Mouse (Mus musculus) E14TG2a.4 (cell line): ENCODE results near the gene Dmgdh.

Source experiments
- H3K27me3 ChIP-seq: 2 replicates; pipeline ENCODE4 v1.6.1; 2014; ENCODE audit warnings: low read length, control low read depth; ENCODE audit not compliant: insufficient read depth
- H3K36me3 ChIP-seq: 2 replicates; pipeline ENCODE4 v1.6.1; 2014; ENCODE audit warnings: low read length, control low read depth; ENCODE audit not compliant: insufficient read depth
- H3K4me1 ChIP-seq: replicated peaks from 2 replicates; pipeline ENCODE4 v1.6.1; 2014; ENCODE audit warnings: low read depth, low read length, control low read depth
- H3K4me3 ChIP-seq: replicated peaks from 2 replicates; pipeline ENCODE4 v1.5.1; 2014; ENCODE audit warnings: mild to moderate bottlenecking, low read length
- H3K9me3 ChIP-seq: 2 replicates; pipeline ENCODE4 v1.6.1; 2014; ENCODE audit warnings: low read length, control low read depth
- CTCF ChIP-seq: conservative IDR thresholded peaks from 2 replicates; pipeline ENCODE4 v1.5.1; 2014; ENCODE audit warnings: low read length
- NANOG ChIP-seq: IDR thresholded peaks from 2 replicates; pipeline ENCODE4 v1.6.1; 2014; ENCODE audit warnings: borderline replicate concordance, low read length, mixed read lengths
- POU5F1 ChIP-seq: IDR thresholded peaks from 2 replicates; pipeline ENCODE4 v1.6.1; 2014; ENCODE audit warnings: low read length, borderline replicate concordance

Dmgdh gene

DNA sequence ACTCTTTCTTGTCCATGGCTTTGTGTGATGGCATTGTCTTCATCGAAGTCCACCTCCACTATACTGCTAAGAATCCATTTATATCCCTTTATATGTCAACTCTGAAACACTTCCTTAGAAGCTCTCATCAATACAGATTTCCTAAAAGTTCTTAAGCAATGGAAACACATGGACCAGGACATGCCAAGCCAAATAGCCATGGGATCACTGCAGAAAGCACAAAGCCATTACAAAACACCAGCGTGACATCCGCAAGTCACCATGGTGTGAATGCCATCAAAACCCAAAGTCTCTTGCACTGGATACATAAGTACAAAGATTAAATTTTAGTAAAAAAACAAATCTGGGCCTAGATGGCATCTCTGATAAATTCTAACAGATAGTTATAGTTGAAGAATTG is 15.3 kb downstream of the Dmgdh start:
- H3K36me3 ChIP-seq: no peaks in the 10 kb centered on the region
- no peaks in the 10 kb centered on the region for H3K9me3 ChIP-seq
- H3K4me1 ChIP-seq: peaks cover 18% of the 10 kb centered on the region
- TF ChIP-seq NANOG (no peak), CTCF (no peak), POU5F1 (no peak)
- H3K4me3 ChIP-seq: no peak overlapping the region
- H3K27me3 ChIP-seq: peaks cover 6% of the 10 kb centered on the region

- H3K4me1 ChIP-seq: peaks cover 18% of the 10 kb centered on the region
- H3K9me3 ChIP-seq: 0 out of 2 replicates have a peak, but pooled peaks cover 3% of the 10 kb centered on the region
- no peak for TF ChIP-seq POU5F1
- no peak for TF ChIP-seq CTCF
- TF ChIP-seq NANOG: no peak
- H3K4me3 ChIP-seq: no peak overlapping the region
- no peaks in the 10 kb centered on the region for H3K36me3 ChIP-seq
- H3K27me3 ChIP-seq: peaks cover under 1% of the 10 kb centered on the region; the same call in 1 of the 2 replicates
These were observed 16.6 kb downstream of the Dmgdh start for GRCm38 (mm10) chr13:93690821-93691220.

DNA sequence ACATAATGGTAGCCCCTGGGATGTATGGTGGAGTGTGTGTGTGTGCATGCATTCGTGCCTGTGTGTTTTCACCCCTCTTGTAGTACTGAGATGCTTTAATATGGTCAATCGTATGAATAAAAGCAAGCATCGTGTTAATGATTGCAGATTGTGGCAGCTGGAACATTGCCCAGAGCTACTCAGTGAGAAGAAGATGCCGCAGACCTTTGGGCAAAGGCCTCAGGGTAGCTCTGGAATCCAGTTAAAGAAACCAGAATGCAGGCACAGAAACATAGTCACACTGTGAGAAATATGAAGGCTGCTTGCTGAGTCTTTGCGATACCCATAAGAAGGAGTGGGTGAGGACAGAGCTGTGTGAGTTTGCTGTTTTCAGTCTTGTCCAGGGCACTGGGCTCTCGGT is 24.6 kb downstream of the Dmgdh start:
- no peaks in the 10 kb centered on the region for H3K36me3 ChIP-seq
- no peak for TF ChIP-seq CTCF
- TF ChIP-seq POU5F1: no peak
- no peak for TF ChIP-seq NANOG
- no peak overlapping the region for H3K4me3 ChIP-seq
- H3K4me1 ChIP-seq: no peaks in the 10 kb centered on the region
- 0 out of 2 replicates have a peak, but pooled peaks cover 10% of the 10 kb centered on the region for H3K9me3 ChIP-seq
- H3K27me3 ChIP-seq: no peaks in the 10 kb centered on the region

DNA sequence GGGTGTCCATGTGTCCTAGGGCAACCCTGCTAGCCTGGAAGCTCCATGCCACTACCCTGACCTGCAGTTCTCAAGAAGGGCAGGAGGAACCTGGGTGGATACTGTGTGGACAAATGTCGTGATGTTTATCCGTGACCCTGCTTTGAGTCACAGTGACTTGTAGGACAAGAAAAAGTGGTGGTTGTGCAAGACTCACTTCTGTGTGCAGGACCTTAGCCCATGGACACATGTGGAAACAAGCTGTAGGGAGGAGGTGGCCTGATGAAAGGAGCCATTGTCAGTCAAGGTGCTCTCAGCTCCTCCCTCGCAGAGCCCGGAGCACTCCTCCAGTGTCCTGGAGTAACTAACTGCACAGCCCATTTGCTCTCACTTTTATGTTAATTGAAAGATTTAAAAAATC is 31.5 kb downstream of the Dmgdh start:
- Histone ChIP-seq H3K9me3 (no peaks in the 10 kb centered on the region), H3K36me3 (no peaks in the 10 kb centered on the region)
- TF ChIP-seq POU5F1 (no peak), CTCF (no peak)

DNA sequence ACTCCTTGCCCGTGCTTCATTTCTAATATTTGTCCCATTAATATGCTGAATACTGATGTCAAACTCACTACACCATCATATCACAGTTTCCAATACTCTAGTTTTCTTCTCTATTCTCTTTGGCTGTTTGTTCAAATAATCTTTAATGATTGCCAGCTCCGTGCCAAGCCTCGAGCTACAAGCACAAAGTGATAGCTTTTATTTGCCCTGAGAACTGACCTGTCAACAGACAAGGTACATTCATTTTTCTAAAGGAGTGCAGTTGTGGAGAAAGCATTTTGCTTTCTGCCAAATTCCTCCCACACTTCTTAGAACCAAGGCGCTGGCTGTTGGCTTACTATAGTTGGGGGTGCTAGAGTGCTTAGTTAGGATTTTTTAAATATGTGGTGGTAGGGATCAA is 33.0 kb downstream of the Dmgdh start:
- H3K4me3 ChIP-seq: no peak overlapping the region
- no peak for TF ChIP-seq CTCF
- TF ChIP-seq NANOG: no peak
- TF ChIP-seq POU5F1: no peak

More for the DNA sequence above, 31.5 kb downstream of the Dmgdh start:
- Histone ChIP-seq H3K4me1 (no peaks in the 10 kb centered on the region), H3K27me3 (peaks cover 4% of the 10 kb centered on the region; the same call in 1 of the 2 replicates), H3K4me3 (no peak overlapping the region)

DNA sequence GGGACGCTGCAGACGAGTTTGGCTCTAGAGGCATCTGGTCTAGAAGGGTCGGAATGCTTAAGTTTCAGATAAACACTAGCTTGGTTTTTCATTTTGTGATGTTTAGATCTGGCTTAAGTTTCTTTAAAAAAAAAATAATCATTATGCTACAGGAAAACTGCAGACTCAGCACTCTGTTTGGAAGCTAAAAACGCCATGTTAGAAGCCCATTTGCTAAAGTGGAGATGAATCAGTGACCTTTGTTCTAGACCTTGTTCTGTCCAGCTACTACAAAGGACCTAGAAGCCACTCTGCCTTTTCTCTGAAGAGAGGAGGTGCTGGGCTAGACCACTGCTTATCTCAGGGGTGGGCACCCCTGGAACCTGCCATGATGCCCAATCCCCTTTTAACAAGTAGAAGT is 36.1 kb downstream of the Dmgdh start:
- no peak overlapping the region for H3K4me3 ChIP-seq
- H3K9me3 ChIP-seq: no peaks in the 10 kb centered on the region
- H3K27me3 ChIP-seq: peaks cover 4% of the 10 kb centered on the region; the same call in 1 of the 2 replicates
- no peak for TF ChIP-seq CTCF
- H3K36me3 ChIP-seq: no peaks in the 10 kb centered on the region
- H3K4me1 ChIP-seq: no peaks in the 10 kb centered on the region

More for the DNA sequence above, 33.0 kb downstream of the Dmgdh start:
- Histone ChIP-seq H3K9me3 (no peaks in the 10 kb centered on the region), H3K36me3 (no peaks in the 10 kb centered on the region), H3K4me1 (no peaks in the 10 kb centered on the region), H3K27me3 (peaks cover 4% of the 10 kb centered on the region; the same call in 1 of the 2 replicates)

GRCm38 (mm10) chr13:93711226-93711625 is 37.0 kb downstream of the Dmgdh start:
- Histone ChIP-seq H3K27me3 (peaks cover 4% of the 10 kb centered on the region; the same call in 1 of the 2 replicates), H3K4me1 (no peaks in the 10 kb centered on the region), H3K36me3 (no peaks in the 10 kb centered on the region), H3K4me3 (no peak overlapping the region), H3K9me3 (no peaks in the 10 kb centered on the region)
- TF ChIP-seq POU5F1 (no peak), CTCF (no peak)

DNA sequence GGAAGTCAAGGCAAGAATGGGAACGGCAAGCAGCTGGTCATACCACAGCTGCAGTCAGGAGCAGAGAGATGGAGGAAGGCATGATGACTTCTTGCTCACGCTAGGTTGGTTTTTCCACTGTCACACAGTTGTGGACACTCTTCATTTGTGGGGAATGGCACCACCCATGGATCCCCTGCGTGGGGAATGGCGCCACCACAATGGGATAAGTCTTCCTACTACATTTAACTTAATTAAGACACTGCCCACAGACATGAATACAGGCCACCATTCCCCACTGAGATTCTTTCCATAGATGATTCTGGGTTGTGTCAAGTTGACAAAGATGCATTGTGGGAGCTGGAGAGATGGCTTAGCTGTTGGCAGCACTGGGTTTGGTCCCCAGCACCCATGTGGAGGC is 38.1 kb downstream of the Dmgdh start:
- no peaks in the 10 kb centered on the region for H3K36me3 ChIP-seq
- TF ChIP-seq POU5F1: no peak
- no peak for TF ChIP-seq NANOG
- H3K27me3 ChIP-seq: peaks cover 4% of the 10 kb centered on the region; the same call in 1 of the 2 replicates
- H3K9me3 ChIP-seq: peaks cover 5% of the 10 kb centered on the region
- no peaks in the 10 kb centered on the region for H3K4me1 ChIP-seq
- H3K4me3 ChIP-seq: no peak overlapping the region

DNA sequence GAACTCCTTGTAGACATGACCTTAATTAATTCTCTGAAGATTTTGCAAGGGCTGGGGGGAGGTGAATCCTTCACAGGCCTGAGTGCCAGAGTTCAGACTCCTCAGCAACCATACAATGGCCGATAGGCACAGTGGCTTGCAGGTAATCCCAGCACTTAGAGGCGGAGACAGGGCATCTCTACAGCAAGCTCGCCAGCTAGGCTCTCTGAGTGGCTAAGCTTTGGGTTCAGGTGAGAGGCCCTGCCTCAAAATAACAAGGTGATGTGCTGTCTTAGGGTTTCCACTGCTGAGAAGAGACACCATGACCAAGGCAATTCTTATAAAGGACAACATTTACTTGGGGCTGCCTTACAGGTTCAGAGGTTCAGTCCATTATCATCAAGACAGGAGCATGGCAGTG is 39.6 kb downstream of the Dmgdh start:
- Histone ChIP-seq H3K4me1 (no peaks in the 10 kb centered on the region), H3K36me3 (no peaks in the 10 kb centered on the region), H3K9me3 (peaks cover 7% of the 10 kb centered on the region), H3K4me3 (no peak overlapping the region), H3K27me3 (no peaks in the 10 kb centered on the region)
- TF ChIP-seq NANOG (no peak), POU5F1 (no peak), CTCF (no peak)

DNA sequence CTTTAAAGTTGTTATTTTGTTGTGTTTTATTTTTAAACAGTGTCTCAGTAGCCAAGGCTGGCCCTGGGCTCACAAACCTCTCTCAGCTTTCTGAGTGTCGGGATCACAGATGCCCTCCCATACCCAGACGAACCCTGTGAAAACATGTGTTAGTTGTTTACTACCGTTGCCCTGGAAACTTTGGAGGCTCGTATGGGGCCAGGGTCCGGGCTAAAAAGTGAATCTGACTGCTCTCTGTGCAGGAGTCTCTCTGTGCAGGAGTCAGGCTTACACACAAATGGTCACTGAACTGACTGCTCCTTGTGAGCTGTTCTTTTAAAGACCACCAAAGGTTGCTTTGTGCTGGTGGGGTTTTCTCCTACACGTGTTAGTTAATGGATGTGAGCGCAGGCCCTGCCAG is 42.9 kb downstream of the Dmgdh start:
- Histone ChIP-seq H3K9me3 (peaks cover 7% of the 10 kb centered on the region), H3K4me1 (no peaks in the 10 kb centered on the region)
- TF ChIP-seq POU5F1 (no peak), NANOG (no peak), CTCF (no peak)

More for the DNA sequence above, 42.9 kb downstream of the Dmgdh start:
- Histone ChIP-seq H3K27me3 (no peaks in the 10 kb centered on the region), H3K4me3 (no peak overlapping the region), H3K36me3 (no peaks in the 10 kb centered on the region)
